Mouse (Mus musculus): ENCODE measurements around the gene Cblb.

- no peak for TF ChIP-seq POLR2A (IDR thresholded peaks at IDR 0.05; ENCODE audit: low read depth, low read length)
- no peak for TF ChIP-seq CTCF (IDR thresholded peaks at IDR 0.05; ENCODE audit: borderline replicate concordance, insufficient read depth, low read length)
These were observed 5.3 kb downstream of the Cblb start for GRCm38 (mm10) chr16:52036295-52036694.
